Mouse (Mus musculus) lung, postnatal 0 days (tissue): ENCODE results near the gene Thoc5. TPM values are rescaled to one million over a fixed set of nuclear protein-coding genes. Genes with fewer than 3 reads are reported as not detected.

Experiments
- ATAC-seq: fragments of 200-750 bp; cut with Nextera tagmentation; 2 replicates; pipeline ENCODE4 v1.8.0; 2017; ENCODE audit warnings: moderate library complexity
- DNase-seq: peaks from one replicate; pipeline ENCODE4 v3.0.0-alpha.2; 2016; ENCODE audit warnings: low spot score
- H3K27ac ChIP-seq: fragments of 300-500 bp; sonication (generic); 2 replicates; pipeline ENCODE4 v1.5.1; 2014; ENCODE audit warnings: antibody characterized with exemption, mild to moderate bottlenecking, low read length, mixed read lengths
- H3K27me3 ChIP-seq: fragments of 300-500 bp; sonication (generic); replicated peaks from 2 replicates; pipeline ENCODE4 v1.6.1; 2014; ENCODE audit warnings: low read length, mixed read lengths; ENCODE audit not compliant: insufficient read depth
- H3K36me3 ChIP-seq: fragments of 300-500 bp; sonication (generic); 2 replicates; pipeline ENCODE4 v1.6.1; 2014; ENCODE audit warnings: low read length, mixed read lengths; ENCODE audit not compliant: insufficient read depth
- H3K4me1 ChIP-seq: fragments of 300-500 bp; sonication (generic); 2 replicates; pipeline ENCODE4 v1.6.1; 2014; ENCODE audit warnings: antibody characterized with exemption, low read depth, low read length, mixed read lengths; ENCODE audit not compliant: insufficient read depth
- H3K4me2 ChIP-seq: fragments of 300-500 bp; sonication (generic); replicated peaks from 2 replicates; pipeline ENCODE4 v1.6.1; 2014; ENCODE audit warnings: low read depth, mild to moderate bottlenecking, low read length, moderate library complexity, mixed read lengths
- H3K4me3 ChIP-seq: fragments of 300-500 bp; sonication (generic); 2 replicates; pipeline ENCODE4 v1.5.1; 2014; ENCODE audit warnings: low read depth, low read length
- H3K9ac ChIP-seq: fragments of 300-500 bp; sonication (generic); replicated peaks from 2 replicates; pipeline ENCODE4 v1.6.1; 2014; ENCODE audit warnings: low read depth, mild to moderate bottlenecking
- H3K9me3 ChIP-seq: fragments of 300-500 bp; sonication (generic); 2 replicates; pipeline ENCODE4 v1.6.1; 2016; ENCODE audit warnings: low read length, mixed read lengths
- CTCF ChIP-seq: IDR thresholded peaks from 2 replicates; pipeline ENCODE4 v1.5.1; 2016; ENCODE audit warnings: antibody characterized with exemption, mild to moderate bottlenecking
- EP300 ChIP-seq: IDR thresholded peaks from 2 replicates; pipeline ENCODE4 v1.6.1; 2016; ENCODE audit warnings: antibody characterized with exemption, mild to moderate bottlenecking, control low read depth
- WGBS: fragments of 180-500 bp; shearing (Covaris S2); extraction: QIAGEN DNeasy Blood & Tissue Kit; methylation state at CpG from one replicate; pipeline ENCODE4 v1.1.7; 2014; 5-methylcytosine and 5-hydroxymethylcytosine counted together
- polyA plus RNA-seq: library from polyadenylated mRNA; unstranded; fragments of >200 nt; fragmentation: Nextera tagmentation; extraction: Ambion mirVana; gene quantifications from 2 replicates; pipeline ENCODE4 v1.2.1, GENCODE M21; 2015

Thoc5 gene
- 16.3 TPM in 2 replicates for polyA plus RNA-seq

DNA sequence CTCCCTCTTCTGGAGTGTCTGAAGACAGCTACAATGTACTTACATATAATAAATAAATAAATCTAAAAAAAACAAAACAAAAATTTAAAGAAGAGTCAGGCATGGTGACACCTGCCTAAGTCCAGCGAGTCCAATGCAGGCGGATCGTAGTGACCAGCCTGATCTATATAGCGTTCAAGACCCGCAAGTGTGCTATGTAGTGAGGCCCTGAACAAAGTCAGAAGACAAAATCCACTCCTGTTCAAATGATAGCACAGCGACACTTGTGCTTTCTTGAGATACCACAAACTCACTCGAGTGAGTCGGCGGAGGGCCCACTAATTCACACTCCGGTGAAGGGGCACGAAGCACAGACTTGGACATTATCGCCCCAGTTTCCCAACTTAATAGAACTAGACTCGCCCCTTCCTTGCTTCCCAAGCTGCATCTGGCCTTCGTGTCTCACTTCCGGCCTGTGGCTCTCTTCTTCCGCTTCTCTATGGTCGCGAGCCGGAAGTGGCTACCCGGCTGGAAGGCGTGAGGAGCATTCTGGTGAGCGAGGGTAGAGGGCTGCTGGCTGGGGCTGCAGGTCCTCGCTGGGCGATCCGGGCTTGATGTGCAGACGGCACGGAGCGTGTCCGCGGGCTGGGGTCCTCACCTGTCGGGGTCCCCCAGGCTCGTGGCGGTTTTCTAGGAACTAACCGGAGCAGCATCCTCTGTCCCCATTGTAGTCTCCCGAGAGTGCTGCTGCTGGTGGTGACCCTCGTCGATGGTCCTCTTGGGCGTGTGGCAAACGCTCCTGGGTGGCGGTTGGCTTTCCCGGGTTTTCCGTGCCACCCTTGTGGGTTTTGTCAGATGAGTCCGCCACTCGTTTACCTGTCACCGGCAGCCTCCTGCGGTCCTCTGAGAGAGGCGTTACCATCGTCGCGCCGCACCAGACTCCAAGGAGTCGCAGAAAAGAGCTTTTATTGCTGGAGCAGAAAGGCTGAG is at the start of gene Thoc5:
Gene Thoc5, plus strand, starts transcription at position 473 of the 969 bp plus-strand sequence.
- peak; percentile 96 for ATAC-seq

DNA sequence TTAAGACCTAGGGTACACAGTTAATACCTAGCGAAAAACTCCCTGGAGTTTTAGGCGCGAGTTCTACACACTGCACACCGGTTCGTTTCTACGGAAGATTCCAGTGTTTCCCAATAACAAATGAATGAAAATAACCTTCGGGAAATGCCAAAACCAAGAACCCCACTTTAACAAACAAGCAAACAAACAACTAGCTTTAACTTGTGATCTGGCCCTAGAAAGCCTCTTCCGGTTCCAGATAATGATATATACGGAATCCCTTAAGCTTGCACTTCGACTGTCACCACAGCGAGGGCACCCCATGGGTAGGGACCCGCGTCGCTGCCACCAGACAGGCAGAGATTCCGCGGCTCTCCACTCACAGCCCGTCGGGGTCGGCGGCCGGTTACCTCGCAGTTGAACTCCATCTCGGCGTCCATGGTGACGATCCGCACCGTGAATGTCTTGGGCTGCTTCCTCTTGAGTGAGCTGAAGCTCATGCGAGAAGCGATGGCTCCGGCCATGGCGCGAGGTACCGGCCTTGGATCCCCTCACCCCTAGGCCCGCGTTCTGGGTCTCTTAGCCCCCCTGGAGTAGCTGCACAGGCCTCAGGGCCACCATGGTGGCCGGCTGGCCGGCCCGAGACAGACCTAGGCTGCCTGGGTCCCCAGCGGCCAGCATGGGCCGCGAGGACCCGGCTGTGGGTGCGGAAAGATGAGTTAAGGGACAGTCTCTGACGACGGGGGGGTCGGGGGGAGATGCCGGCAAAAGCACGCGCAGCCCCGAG is 46.5 kb upstream of the Thoc5 start:
- H3K27ac ChIP-seq = peak overlapping the region; percentile 74
- TF ChIP-seq EP300 (no peak), CTCF (0 out of 2 replicates have a peak, but pooled peaks have one; percentile 7)
- peak overlapping the region; percentile 97 for H3K4me3 ChIP-seq
- under 1% methylated on average over 47 of the region's 50 CpGs for WGBS
- ATAC-seq (peak; percentile 20), DNase-seq (peak; percentile 35)
- H3K36me3 ChIP-seq = no peaks in the 10 kb centered on the region
- no peaks in the 10 kb centered on the region for H3K9me3 ChIP-seq
- H3K27me3 ChIP-seq = no peaks in the 10 kb centered on the region
- peak overlapping the region; percentile 78 for H3K9ac ChIP-seq
- H3K4me2 ChIP-seq = peak overlapping the region; percentile 77
- H3K4me1 ChIP-seq = no peaks in the 10 kb centered on the region

More for the DNA sequence above, at the start of gene Thoc5:
- Histone ChIP-seq H3K27ac (peak within 1 kb of the TSS; percentile 79), H3K27me3 (no peaks in the 10 kb centered on the region), H3K9ac (peak within 1 kb of the TSS; percentile 73), H3K4me1 (no peaks in the 10 kb centered on the region; the same call in 1 of the 2 replicates), H3K36me3 (0 out of 2 replicates have a peak, but pooled peaks cover 4% of the 10 kb centered on the region), H3K4me2 (peak within 1 kb of the TSS; percentile 86), H3K9me3 (no peaks in the 10 kb centered on the region), H3K4me3 (peak within 1 kb of the TSS; percentile 75)
- no peak for TF ChIP-seq CTCF
- no peak for TF ChIP-seq EP300
- peak; percentile 95 for DNase-seq
- 1% methylated on average over 52 of the region's 52 CpGs for WGBS

DNA sequence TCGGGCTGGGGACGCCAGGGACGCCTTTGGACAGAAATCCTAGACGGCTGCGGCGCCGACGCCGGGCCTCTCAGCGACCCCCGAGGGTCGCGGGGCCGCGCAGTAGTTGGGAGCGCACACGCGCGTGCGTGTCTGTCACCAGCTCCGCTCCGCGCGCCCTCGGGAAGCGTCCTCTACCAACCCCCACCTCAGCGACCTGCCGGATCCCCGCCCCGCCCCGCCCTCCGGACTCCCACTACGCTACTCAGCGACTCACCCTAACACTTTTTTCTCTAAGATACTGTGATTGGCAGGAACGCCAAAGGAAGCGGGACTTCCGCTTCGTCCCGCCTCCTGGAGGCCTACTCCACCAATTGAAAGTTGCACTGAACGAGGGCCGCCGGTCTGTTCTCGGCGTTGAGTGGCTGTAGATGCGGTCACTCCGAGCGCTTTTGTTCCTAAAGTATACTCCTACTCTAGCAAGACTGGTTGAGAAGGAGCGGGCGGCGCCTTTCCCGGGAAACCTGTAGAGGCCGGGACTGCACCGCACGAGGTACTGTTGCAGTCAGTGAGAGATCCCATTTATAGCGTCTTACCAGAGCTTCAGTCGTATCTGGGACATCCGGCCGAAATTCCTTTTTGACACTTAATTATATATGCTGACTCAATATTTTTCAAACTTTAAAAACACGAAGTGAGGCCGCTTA is 45.7 kb upstream of the Thoc5 start, which contains the start of gene Nf2:
Gene Nf2, minus strand, starts transcription at position 279 of the 686 bp plus-strand sequence.
- ATAC-seq (peak; percentile 99), DNase-seq (peak; percentile 100)
- Histone ChIP-seq H3K27ac (peak within 1 kb of the TSS; percentile 74), H3K4me3 (peak within 1 kb of the TSS; percentile 97), H3K4me1 (no peaks in the 10 kb centered on the region), H3K4me2 (peak within 1 kb of the TSS; percentile 77), H3K27me3 (no peaks in the 10 kb centered on the region), H3K36me3 (no peaks in the 10 kb centered on the region), H3K9me3 (no peaks in the 10 kb centered on the region), H3K9ac (peak within 1 kb of the TSS; percentile 78)
- TF ChIP-seq EP300 (no peak), CTCF (peak; percentile 21; the same call in 1 of the 2 replicates)
- WGBS = 1% methylated on average over 58 of the region's 60 CpGs

- TF ChIP-seq EP300 (no peak), CTCF (no peak)
- H3K9ac ChIP-seq = no peak overlapping the region
- DNase-seq (no peak), ATAC-seq (no peak)
- H3K4me2 ChIP-seq = no peak overlapping the region
- H3K4me3 ChIP-seq = no peak overlapping the region
- WGBS = 95% methylated on average over 2 of the region's 2 CpGs
- no peak overlapping the region for H3K27ac ChIP-seq
- no peaks in the 10 kb centered on the region for H3K4me1 ChIP-seq
- no peaks in the 10 kb centered on the region for H3K9me3 ChIP-seq
- no peaks in the 10 kb centered on the region for H3K36me3 ChIP-seq
- no peaks in the 10 kb centered on the region for H3K27me3 ChIP-seq
These were observed 44.7 kb upstream of the Thoc5 start for GRCm38 (mm10) chr11:4850404-4850803.

- Histone ChIP-seq H3K9ac (no peak overlapping the region), H3K27ac (no peak overlapping the region), H3K4me1 (no peaks in the 10 kb centered on the region), H3K4me2 (no peak overlapping the region), H3K36me3 (no peaks in the 10 kb centered on the region), H3K9me3 (no peaks in the 10 kb centered on the region), H3K27me3 (no peaks in the 10 kb centered on the region), H3K4me3 (no peak overlapping the region)
- TF ChIP-seq CTCF (no peak), EP300 (no peak)
- DNase-seq (no peak), ATAC-seq (no peak)
These were observed 42.1 kb upstream of the Thoc5 start for GRCm38 (mm10) chr11:4853021-4853420.
